Mouse (Mus musculus) c-Kit-positive CD71-positive TER-119-positive erythroid progenitor cells, embryonic 14.5 days (primary cell): ENCODE results near the gene 1110059E24Rik.

Experiments
- DNase-seq: peaks from one replicate; pipeline ENCODE4 v3.0.0-alpha.2; 2013; ENCODE audit warnings: low spot score

1110059E24Rik gene

GRCm38 (mm10) chr19:21571986-21572385 lies 80.8 kb downstream of the 1110059E24Rik start:
- DNase-seq: no peak

DNA sequence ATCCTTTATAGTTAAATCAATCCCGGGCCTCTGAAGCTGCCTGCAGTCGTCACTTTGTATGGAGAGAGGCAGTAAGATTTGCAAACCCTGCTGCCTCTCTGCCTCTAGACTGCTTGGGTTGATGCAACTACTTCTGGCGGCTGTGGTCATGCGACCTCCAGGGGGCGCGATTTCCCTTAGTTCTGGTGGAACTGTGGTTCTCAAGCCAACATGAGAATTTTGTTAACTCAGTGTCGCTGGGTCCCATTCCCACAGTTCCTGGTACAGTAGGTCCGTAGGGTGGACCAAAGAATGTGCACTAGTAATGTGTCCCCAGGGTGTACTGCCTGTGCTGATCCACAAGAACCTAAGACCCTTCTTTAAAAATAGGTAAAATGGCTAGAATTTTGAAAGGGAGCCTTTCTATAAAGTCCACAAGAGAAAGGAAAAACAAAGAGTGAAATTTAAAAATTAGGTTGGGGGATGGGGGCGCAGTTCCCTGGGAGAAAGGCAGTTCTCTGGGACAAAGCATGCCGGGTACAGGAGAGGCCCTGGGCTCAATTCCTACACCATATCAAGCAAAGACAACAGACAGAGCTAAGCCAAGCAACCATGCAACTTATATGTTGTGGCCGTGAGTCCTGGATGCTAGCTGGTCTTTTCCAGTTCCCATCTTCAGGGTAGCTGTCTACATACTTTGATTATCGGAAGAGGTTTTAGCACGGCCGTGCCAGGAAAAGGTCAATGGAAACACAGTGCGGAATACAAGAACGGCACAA lies 81.4 kb downstream of the 1110059E24Rik start:
- peak; percentile 63 for DNase-seq

- DNase-seq: no peak
Measured at GRCm38 (mm10) chr19:21570778-21571177, 82.0 kb downstream of the 1110059E24Rik start.

GRCm38 (mm10) chr19:21568528-21569185 lies 84.1 kb downstream of the 1110059E24Rik start:
- DNase-seq: peak; percentile 15

GRCm38 (mm10) chr19:21567933-21568332 lies 84.8 kb downstream of the 1110059E24Rik start:
- no peak for DNase-seq

- no peak for DNase-seq
Measured at GRCm38 (mm10) chr19:21566484-21566883, 86.3 kb downstream of the 1110059E24Rik start.

DNA sequence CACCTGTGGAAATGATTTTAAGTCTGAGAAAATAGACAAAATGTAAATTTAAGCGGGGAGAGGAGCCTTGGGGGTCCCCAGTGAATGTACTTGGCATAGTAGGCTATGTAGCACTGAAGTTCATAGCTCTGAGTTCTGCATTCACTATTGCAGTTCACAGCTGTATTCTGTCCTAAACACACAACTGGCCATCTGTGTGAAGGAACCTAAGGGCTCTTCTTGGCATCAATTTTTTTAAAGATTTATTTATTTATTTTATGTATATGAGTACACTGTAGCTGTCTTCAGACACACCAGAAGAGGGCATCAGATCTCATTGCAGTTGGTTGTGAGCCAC lies 88.3 kb downstream of the 1110059E24Rik start:
- DNase-seq: no peak

DNA sequence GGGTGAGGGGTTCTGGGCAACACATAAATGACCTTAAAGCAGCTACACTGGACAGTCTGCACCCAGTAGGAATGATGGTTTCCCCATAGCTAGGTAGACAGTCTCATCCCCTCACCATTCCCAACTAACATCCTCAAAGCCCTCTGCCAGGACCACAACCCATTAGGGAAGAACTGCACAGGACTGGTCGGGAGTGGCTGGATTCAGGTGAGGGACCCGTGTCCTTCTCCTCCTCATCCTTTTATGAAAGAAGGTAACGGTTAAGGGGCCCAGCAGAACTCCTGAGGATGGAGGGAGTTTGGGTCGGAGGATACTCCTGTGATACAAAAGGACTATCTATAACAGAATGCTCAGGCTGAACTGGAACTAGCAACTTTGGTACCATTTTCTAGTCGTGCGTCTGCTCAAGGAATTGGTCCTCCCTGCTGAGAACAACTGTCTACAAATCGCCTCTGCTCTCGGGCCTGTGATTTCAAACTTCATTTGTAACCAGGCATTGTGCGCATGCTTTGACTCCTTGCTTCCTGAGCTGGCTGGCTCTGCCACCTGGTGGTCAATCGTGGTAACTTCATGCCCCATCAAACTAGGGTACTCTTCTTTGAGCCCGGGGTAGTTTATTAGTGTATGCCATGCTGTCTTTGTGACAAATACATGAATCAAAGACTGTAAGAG lies 88.9 kb downstream of the 1110059E24Rik start:
- peak; percentile 41 for DNase-seq

- DNase-seq: no peak
Measured at GRCm38 (mm10) chr19:21562996-21563395, 89.8 kb downstream of the 1110059E24Rik start.

GRCm38 (mm10) chr19:21552801-21553200 lies 100.0 kb downstream of the 1110059E24Rik start:
- DNase-seq: no peak

GRCm38 (mm10) chr19:21551921-21552536 lies 100.7 kb downstream of the 1110059E24Rik start:
- no peak for DNase-seq

DNA sequence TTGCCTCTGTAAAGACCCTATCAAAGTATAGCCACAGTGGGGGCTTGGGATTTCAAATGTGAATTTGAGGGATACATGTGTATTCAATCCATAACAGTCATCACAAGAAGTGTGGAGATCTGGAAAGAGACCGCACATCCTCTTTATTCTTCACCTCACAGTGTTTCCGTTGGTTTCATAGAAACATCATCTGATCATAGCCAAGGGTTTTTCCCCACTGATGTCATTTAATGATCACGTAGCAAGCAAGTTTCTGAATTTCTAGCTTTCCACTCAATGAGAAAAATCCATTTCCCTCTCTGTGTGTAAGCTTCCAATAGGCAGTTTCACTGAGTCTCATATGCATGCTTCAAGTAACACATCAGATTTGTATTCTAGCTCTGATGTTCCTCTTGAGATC lies 103.1 kb downstream of the 1110059E24Rik start:
- DNase-seq: no peak

DNA sequence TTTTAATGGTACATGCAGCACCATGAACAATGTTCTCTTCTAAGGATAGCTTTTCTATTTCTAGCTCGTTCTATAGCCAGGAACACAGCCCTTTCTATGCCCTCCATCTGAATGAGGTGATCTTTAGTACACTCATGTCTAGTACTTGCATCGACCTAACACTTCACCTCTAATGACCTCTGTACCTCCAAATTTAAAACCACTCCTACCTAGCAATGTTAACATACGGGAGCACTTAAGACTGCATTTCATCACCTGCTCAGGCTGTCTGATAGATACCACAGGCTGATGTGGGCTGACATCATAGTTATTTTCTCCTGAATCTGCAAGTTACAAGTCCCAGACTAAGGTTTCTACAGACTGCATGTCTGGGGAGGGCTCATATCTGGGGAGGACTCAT lies 103.8 kb downstream of the 1110059E24Rik start:
- no peak for DNase-seq

DNA sequence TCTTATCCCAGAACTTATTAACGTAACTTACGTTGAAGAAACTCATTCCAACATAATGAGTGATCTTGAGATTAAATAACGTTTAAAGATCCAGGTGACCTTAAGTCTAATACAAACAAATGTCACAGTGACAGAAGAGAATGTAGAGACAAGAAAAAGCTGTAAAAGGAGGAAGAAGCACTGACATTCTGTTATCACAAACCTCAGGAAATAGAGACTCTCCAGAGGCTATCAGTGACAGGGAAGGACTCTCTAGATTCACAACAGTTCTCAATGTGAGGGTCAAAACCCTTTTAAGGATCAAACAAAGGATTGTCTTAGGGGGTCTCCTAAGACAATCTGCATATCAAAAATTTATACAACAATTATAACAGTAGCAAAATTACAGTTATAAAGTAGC lies 115.7 kb downstream of the 1110059E24Rik start:
- DNase-seq: no peak
